Mouse (Mus musculus) embryo, embryonic 9.5 days (tissue): ENCODE results near the gene Zfp644.
"Not testable (repeated sequence)": the region's sequence is repeated elsewhere in the genome, so short reads cannot be mapped to it uniquely, and the experiment has no call there.

Experiments used
- DNase-seq: peaks from one replicate; pipeline ENCODE4 v3.0.0-alpha.2; 2017; ENCODE audit errors: extremely low spot score

Zfp644 gene

GRCm38 (mm10) chr5:106696396-106697337, at the start of gene Zfp644:
TSS of gene Zfp644 (minus strand) at chr5:106697287.
- DNase-seq, result peak; percentile 87

DNA sequence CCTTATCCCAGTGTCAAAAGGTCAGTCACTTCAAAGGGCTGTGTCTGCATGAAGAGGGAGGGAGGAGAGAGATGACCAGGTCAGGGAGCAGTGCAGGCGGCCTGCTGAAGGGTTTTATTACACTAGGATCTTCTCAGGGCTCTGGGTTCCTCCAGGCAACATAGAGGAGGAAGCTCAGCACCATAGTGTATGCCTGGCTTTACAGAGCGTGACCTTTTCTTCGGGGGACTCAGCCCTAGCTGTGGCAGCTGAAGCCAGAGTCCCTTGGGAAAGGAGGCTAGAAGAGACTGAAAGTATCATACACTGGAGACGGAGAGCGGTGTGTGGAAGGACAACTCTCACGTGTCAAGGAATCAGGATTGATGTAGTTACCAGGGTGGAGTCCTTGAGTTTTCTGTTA, 42.6 kb upstream of the Zfp644 start:
- DNase-seq, result peak; percentile 53

GRCm38 (mm10) chr5:106723487-106723886, 26.4 kb upstream of the Zfp644 start:
- no peak for DNase-seq

GRCm38 (mm10) chr5:106722771-106723170, 25.7 kb upstream of the Zfp644 start:
- DNase-seq, result no peak

DNA sequence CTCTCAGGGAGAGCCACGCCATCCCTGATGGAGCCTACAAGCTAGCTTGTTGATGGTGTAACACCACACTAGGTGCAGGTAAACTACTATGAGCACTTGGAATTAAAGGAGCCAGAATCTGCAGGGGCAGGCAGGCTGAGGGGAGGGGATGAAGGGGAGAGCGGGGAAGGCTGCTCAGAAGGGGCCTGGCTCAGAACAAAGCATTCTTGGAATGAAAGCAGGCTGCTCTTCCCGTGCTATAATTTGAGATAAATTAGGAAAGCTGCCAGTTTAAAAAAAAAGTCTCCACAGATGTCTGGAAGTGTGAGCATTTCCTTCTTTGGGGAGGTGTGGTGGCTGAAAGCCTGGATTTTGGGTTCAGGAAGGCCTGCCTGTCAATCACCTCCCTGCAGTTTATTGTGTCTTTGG, 14.8 kb upstream of the Zfp644 start:
- peak; percentile 44 for DNase-seq

GRCm38 (mm10) chr5:106711220-106711726, 14.2 kb upstream of the Zfp644 start:
- DNase-seq, result no peak

DNA sequence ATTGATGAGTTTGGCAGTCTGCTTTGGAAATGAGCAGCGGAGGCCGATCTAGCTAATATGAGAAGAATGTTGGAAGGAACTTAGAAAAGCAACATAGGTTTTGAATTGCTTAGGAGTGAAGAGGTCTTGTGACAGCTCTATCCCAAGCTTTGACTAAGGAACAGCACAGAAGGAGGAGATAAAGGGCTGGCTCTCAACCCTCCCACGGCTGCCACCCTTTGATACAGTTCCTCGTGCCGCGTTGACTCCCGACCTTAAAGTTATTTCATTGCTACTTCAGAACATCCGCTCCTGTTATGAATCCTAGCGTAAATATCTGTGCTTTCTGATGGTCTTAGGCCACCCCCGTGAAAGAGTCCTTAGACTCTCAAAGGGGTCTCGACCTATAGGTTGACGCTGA, 13.5 kb upstream of the Zfp644 start:
- DNase-seq, result no peak

DNA sequence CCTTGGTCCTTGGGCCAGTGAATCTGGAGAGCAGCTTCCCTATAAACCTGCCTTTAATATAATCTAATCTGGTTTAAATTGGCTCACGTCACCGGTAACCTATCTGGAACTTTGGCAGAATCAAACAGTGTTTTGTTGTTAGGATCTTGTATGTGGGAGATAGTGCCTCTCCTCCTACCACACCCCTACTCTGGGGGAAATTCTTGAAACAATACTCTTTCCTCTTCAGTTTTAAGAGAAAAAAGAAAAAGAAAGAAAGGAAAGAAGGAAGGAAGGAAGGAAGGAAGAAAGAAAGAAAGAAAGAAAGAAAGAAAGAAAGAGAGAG, 13.0 kb upstream of the Zfp644 start:
- DNase-seq, result no peak

- DNase-seq, result no peak
Measured at GRCm38 (mm10) chr5:106709388-106710084, 12.4 kb upstream of the Zfp644 start.

GRCm38 (mm10) chr5:106706363-106706762, 9.3 kb upstream of the Zfp644 start:
- DNase-seq, result no peak

DNA sequence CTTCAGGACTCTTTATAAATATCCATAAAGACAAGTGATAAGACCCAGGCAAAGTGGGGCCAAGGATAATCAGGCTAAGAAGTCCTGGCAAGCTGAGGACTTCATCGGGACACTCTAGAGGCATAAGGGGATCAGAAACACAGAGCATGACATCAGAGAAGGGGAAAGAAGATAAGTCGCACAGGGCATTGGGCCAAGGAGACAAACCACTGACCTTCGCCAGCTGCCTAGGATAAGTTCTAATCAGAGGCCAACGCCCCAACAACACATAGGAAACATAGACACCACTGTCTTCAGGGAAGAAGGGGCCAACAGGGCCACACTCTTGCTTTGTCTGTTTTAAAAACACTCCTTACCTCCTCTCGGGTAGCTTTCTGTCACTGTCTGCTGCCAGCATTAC, 8.1 kb upstream of the Zfp644 start:
- DNase-seq, result no peak

- DNase-seq, result no peak
Measured at GRCm38 (mm10) chr5:106695681-106696395, 1.2 kb downstream of the Zfp644 start.

DNA sequence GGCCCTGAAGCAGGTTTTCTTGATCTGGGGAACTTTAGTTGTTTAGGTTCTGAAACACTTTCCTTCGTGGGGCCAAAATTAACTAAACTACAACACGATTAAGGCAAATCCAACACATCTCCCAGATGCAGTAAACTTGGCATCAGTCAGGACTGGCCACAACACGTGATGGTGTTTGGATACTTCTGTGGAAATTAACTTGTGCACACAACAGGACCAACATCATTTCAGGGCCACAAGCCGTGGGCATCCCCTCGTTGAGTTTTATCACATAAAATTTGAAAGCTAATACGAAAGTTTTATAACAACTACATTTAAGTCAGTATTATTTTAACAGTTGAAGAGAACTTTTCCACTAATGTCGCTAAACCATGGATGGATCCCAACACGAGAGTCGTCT, 1.9 kb downstream of the Zfp644 start:
- peak; percentile 9 for DNase-seq

DNA sequence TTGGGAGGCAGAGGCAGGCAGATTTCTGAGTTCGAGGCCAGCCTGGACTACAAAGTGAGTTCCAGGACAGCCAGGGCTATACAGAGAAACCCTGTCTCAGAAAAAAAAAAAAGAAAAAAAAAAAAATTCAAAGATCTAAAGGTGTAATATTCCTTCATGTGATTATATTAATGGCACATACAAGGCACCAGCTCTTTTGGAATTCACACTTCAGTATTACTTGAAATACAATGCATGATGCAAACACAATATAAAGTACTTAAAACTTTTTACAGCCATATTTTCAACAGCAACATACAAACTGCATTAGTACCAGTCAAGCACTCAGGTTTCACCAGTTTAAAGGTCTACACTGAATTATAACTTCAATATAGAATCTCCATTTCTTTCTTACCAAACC, 2.4 kb downstream of the Zfp644 start:
- no peak for DNase-seq

- no peak for DNase-seq
Measured at GRCm38 (mm10) chr5:106693034-106693433, 4.1 kb downstream of the Zfp644 start.

- DNase-seq, result no peak
Measured at GRCm38 (mm10) chr5:106680636-106681458, 16.2 kb downstream of the Zfp644 start.

- no peak for DNase-seq
Measured at GRCm38 (mm10) chr5:106679659-106680058, 17.4 kb downstream of the Zfp644 start.

DNA sequence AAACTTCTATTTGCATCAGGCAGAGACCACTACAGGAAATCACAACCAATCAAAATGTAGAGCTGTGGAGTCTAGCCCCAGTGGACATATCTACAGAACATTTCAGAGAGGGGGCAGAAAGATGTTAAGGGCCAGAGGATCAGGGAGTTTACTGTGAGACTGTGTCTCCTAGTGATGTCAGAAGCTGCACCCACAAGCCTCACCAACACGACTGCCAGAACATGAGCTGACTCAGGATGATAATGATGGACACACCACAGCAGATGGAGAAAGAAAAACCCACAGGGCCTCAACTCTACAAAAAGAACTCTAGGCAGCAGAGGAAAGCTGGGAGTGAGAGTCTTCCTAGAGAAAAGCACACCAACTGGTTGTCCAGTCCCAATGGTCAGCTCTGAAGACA, 18.3 kb downstream of the Zfp644 start:
- not testable (repeated sequence) for DNase-seq

- no peak for DNase-seq
Measured at GRCm38 (mm10) chr5:106676784-106677183, 20.3 kb downstream of the Zfp644 start.

DNA sequence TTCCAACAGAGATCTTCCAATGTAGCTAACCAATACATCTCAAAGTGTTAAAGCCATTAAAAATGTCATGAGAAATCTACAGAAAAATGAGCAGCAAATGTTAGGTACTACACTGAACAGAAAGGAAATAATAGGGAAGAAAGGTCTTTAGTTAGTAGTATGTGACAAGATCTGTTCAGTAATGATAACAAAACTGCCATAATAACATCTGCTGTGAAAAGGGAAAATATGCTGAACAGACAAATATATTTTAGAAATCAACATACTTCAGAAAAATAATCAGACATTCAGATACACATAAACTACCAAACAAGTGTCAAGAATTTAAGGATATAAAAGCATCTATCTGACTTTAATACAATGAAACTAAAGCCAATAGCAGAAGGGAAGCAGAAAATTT, 24.5 kb downstream of the Zfp644 start:
- DNase-seq, result no peak

DNA sequence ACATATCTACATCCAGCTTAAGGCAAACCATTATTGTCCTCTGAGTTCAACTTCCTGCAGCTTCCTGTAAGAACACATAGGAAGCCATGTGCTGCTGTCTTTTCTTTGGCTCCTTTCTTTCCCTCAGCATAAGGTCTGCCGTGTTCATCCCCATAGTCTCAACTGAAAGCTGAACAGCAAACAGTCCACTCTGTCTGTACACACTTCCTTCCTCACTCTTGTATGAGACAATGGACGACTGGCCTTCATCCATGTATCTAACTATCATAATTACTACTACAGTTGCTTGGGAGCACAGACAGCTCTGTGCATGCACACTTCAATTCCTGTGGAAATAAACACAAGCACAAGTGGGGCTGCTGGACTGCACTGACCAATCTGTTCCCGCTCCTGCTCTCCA, 25.2 kb downstream of the Zfp644 start:
- DNase-seq, result no peak
